Mouse (Mus musculus) myocyte (in vitro differentiated cells): ENCODE measurements at regions not wholly inside any gene's neighbourhood (a gene's known extent, or its start where the extent isn't known, plus 50 kb on each side); places are given as distances from the start of the nearest gene placed in this dataset.

Experiments
- H3K27me3 ChIP-seq: one replicate; pipeline ENCODE4 v1.6.1; 2011; ENCODE audit not compliant: control insufficient read depth, insufficient read depth, insufficient read length
- H3K36me3 ChIP-seq: one replicate; pipeline ENCODE4 v1.6.1; 2011; ENCODE audit not compliant: control insufficient read depth, insufficient read depth
- H3K4me2 ChIP-seq: one replicate; pipeline ENCODE4 v1.6.1; 2011; ENCODE audit warnings: low read depth, control low read depth
- H3K4me3 ChIP-seq: one replicate; pipeline ENCODE4 v1.5.1; 2011; ENCODE audit warnings: mild to moderate bottlenecking, control low read depth, moderate library complexity
- H3K79me2 ChIP-seq: one replicate; pipeline ENCODE4 v1.6.1; 2011; ENCODE audit not compliant: control insufficient read depth, insufficient read depth
- H3ac ChIP-seq: one replicate; pipeline ENCODE4 v1.6.1; 2011; ENCODE audit not compliant: control insufficient read depth, insufficient read length
- CEBPB ChIP-seq: IDR thresholded peaks from 2 replicates; pipeline ENCODE4 v1.6.1; 2011; ENCODE audit warnings: mild to moderate bottlenecking, moderate library complexity; ENCODE audit not compliant: poor library complexity, insufficient read depth, severe bottlenecking
- E2F4 ChIP-seq: IDR thresholded peaks from one replicate; pipeline ENCODE4 v1.6.1; 2011; ENCODE audit warnings: mild to moderate bottlenecking, control low read depth, moderate library complexity; ENCODE audit not compliant: insufficient read depth
- MAX ChIP-seq: IDR thresholded peaks from one replicate; pipeline ENCODE4 v1.6.1; 2011; ENCODE audit warnings: low read depth, mild to moderate bottlenecking, control low read depth
- MYOD1 ChIP-seq, 3 experiments: IDR thresholded peaks; one replicate each; pipeline ENCODE4 v1.6.1; 2011; ENCODE audit warnings: control low read depth in 2 of 3, low read depth in 2 of 3, mild to moderate bottlenecking in 2 of 3, moderate library complexity in 1 of 3; ENCODE audit not compliant: insufficient read length in 2 of 3, control insufficient read depth in 1 of 3
- MYOG ChIP-seq, 3 experiments: IDR thresholded peaks; one replicate each; pipeline ENCODE4 v1.6.1; 2011; ENCODE audit warnings: control low read depth in 2 of 3, low read depth in 2 of 3, mild to moderate bottlenecking in 2 of 3; ENCODE audit not compliant: insufficient read length in 2 of 3, control insufficient read depth in 1 of 3, insufficient read depth in 1 of 3
- POLR2A ChIP-seq: IDR thresholded peaks from one replicate; pipeline ENCODE4 v1.6.1; 2011; ENCODE audit warnings: low read depth, mild to moderate bottlenecking, control low read depth, moderate library complexity; ENCODE audit not compliant: insufficient read length
- POLR2AphosphoS2 ChIP-seq: IDR thresholded peaks from one replicate; pipeline ENCODE4 v1.6.1; 2011; ENCODE audit warnings: low read depth, control low read depth; ENCODE audit not compliant: insufficient read length
- REST ChIP-seq: IDR thresholded peaks from one replicate; pipeline ENCODE4 v1.6.1; 2011; ENCODE audit warnings: mild to moderate bottlenecking, control low read depth, moderate library complexity; ENCODE audit not compliant: insufficient read depth, insufficient read length
- SRF ChIP-seq: IDR thresholded peaks from one replicate; pipeline ENCODE4 v1.6.1; 2011; ENCODE audit warnings: low read depth; ENCODE audit not compliant: control insufficient read depth, insufficient read length
- TCF12 ChIP-seq: IDR thresholded peaks from one replicate; pipeline ENCODE4 v1.6.1; 2011; ENCODE audit warnings: mild to moderate bottlenecking, control low read depth; ENCODE audit not compliant: poor library complexity, insufficient read depth, severe bottlenecking
- TCF3 ChIP-seq: IDR thresholded peaks from one replicate; pipeline ENCODE4 v1.6.1; 2011; ENCODE audit warnings: low read depth, control low read depth; ENCODE audit not compliant: insufficient read length
- USF1 ChIP-seq: IDR thresholded peaks from one replicate; pipeline ENCODE4 v1.6.1; 2011; ENCODE audit warnings: low read depth, mild to moderate bottlenecking, control low read depth, moderate library complexity

DNA sequence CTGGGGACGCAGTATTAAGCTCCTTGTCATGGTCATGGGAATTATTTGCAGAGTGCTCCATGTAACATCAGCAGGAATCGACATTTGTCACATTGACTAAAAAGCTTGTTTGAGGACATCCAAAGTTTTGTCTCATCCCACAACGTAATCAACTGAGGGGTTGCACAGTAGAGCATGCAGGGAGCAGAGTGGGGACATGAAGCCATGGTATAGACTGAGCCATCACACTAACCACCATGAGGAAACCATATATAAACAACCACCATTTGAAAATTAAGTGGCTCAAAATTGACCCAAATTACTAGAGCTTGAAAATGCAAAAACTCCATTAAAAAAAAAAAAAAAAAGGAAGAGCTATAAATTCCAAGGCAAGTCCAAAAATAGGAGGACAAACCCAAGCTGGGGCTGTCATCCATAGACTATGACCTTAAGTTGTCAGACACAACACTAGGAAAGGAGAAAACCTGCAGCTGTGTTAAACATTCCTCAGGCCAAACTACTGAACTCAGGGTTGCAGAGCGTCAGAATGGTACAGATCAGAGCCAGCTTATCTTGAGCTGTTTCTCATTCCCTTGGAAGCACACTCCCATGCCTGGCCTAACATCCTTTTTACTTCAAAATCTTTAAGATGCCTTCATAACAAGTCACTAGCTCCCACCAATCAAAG lies 97.7 kb upstream of the Map9 start:
- Histone ChIP-seq H3K4me2 (no peak overlapping the region), H3K4me3 (no peak overlapping the region), H3K27me3 (no peaks in the 10 kb centered on the region), H3K36me3 (no peaks in the 10 kb centered on the region), H3ac (no peak overlapping the region), H3K79me2 (no peaks in the 10 kb centered on the region)
- TF ChIP-seq MYOG (IDR thresholded peaks at IDR 0.05; ENCODE audit: control insufficient read depth in 1 of 3, insufficient read depth in 1 of 3, insufficient read length in 2 of 3, low read depth in 2 of 3) = no peak
- no peak for TF ChIP-seq TCF12
- no peak for TF ChIP-seq POLR2AphosphoS2
- TF ChIP-seq MYOD1 (IDR thresholded peaks at IDR 0.05; ENCODE audit: control insufficient read depth in 1 of 3, insufficient read length in 2 of 3, low read depth in 2 of 3) = no peak
- TF ChIP-seq E2F4 = no peak
- no peak for TF ChIP-seq USF1
- no peak for TF ChIP-seq TCF3
- TF ChIP-seq REST = no peak
- no peak for TF ChIP-seq MAX
- TF ChIP-seq CEBPB = no peak
- no peak for TF ChIP-seq POLR2A
- TF ChIP-seq SRF = no peak

DNA sequence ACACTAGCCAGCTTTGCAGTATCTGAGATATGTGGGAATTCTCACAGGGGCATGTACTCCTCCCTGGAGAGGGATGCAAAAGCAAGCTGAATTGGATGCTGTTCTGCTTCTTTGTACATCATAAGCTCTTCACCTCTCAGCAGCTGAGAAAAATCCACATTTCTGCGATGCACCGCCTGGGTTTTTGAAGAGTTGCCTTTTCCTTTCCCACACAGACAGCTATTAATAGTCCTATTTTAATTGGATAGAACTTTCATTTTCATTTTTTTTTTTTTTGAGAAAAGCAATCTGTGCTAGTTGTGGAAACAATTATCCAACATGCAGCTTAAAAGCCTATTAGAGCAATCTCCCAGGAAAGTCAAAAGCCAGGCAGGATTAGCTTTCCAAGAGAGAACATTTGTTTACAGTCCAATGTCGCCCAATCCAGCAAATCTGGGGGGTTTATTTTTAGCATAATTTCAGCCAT lies 105.2 kb upstream of the Gucy1a1 start:
- Histone ChIP-seq H3K36me3 (no peaks in the 10 kb centered on the region), H3K79me2 (no peaks in the 10 kb centered on the region), H3K4me2 (no peak overlapping the region), H3K4me3 (no peak overlapping the region), H3K27me3 (no peaks in the 10 kb centered on the region), H3ac (no peak overlapping the region)
- TF ChIP-seq TCF12 (no peak), TCF3 (no peak), POLR2AphosphoS2 (no peak), USF1 (no peak), SRF (no peak), REST (no peak), MYOD1 (IDR thresholded peaks at IDR 0.05; ENCODE audit: control insufficient read depth in 1 of 3, insufficient read length in 2 of 3, low read depth in 2 of 3) (no peak), MAX (no peak), POLR2A (no peak)

DNA sequence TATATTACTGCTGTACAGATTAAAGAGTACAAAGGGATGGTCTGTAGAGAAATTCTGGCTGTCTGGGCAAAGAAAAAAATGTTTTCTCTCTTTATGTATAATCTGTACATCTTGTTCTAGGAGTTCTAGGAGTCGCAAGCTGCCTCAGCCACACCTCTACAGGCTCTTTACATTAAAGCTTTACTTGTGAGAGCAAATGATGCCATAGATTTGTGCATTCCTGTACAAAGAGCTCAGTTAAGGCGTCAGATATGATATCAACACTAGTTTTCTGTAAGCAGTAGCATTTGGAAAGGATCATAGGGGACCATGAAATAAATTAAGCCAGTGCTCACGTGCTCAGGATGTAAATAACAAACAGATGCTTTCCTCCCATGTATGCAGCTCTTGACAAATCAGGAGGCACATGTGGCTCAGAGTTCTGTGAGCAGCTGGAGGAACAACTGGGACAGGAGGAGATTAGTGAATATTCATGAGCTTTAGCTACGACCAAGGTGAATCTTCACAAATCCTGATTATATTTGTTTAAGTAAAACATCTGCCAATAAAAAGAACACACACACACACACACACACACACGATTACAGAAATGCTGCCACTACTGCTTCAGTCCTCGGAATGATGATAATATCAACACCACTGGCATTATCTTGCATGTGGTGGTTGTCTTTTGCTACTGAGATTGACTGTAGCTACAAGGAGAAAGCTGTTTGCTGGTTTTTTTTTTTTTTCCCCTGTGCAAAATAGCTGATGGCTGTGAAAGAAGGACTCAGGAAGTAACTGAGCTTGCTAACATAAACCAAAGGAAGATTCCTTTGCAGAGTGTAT lies 104.6 kb upstream of the Gucy1a1 start:
- H3K4me2 ChIP-seq = no peak overlapping the region
- H3K4me3 ChIP-seq = no peak overlapping the region
- no peaks in the 10 kb centered on the region for H3K27me3 ChIP-seq
- no peaks in the 10 kb centered on the region for H3K36me3 ChIP-seq
- TF ChIP-seq MYOG (IDR thresholded peaks at IDR 0.05; ENCODE audit: control insufficient read depth in 1 of 3, insufficient read depth in 1 of 3, insufficient read length in 2 of 3, low read depth in 2 of 3) (no peak), TCF12 (no peak), POLR2A (no peak), TCF3 (no peak), CEBPB (no peak), MYOD1 (IDR thresholded peaks at IDR 0.05; ENCODE audit: control insufficient read depth in 1 of 3, insufficient read length in 2 of 3, low read depth in 2 of 3) (no peak), POLR2AphosphoS2 (no peak), MAX (no peak), SRF (no peak), E2F4 (no peak), REST (no peak), USF1 (no peak)
- no peaks in the 10 kb centered on the region for H3K79me2 ChIP-seq
- no peak overlapping the region for H3ac ChIP-seq

DNA sequence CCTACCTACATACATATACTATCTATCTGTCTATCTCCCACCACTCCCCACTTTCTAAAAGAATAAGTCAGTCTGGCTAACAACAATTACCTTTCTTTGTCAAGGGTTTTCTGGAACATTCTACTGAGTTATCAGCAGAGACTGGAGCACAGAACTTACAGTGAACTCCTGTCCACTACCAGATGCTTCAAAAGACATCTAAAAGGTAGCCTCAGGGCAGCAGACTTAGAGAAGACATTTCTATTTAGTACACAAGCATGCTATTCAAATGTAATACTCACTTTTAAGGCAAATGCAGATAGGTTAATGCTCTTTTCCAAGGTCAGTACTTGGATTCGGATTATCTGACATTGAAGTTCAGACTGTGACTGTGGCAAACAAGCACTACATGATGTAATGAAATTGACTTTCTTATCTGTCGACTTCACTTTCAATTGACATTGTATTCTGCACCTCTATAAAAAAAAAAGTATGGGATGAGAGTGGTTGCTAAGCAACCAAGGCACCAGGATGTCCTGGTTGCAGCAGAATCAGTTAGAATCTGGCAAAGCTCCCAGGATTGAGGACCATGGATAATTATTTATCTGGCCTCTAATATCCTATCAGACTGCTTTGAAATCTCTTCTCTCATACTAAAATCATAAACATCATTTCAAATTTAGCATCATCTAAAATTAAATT lies 90.9 kb upstream of the Gucy1a1 start:
- no peak for TF ChIP-seq CEBPB
- TF ChIP-seq MYOG (IDR thresholded peaks at IDR 0.05; ENCODE audit: control insufficient read depth in 1 of 3, insufficient read depth in 1 of 3, insufficient read length in 2 of 3, low read depth in 2 of 3) = no peak
- TF ChIP-seq POLR2AphosphoS2 = no peak
- TF ChIP-seq REST = no peak
- no peak for TF ChIP-seq MYOD1 (IDR thresholded peaks at IDR 0.05; ENCODE audit: control insufficient read depth in 1 of 3, insufficient read length in 2 of 3, low read depth in 2 of 3)
- no peak for TF ChIP-seq MAX
- TF ChIP-seq TCF12 = no peak
- TF ChIP-seq SRF = no peak
- TF ChIP-seq USF1 = no peak
- TF ChIP-seq TCF3 = no peak
- Histone ChIP-seq H3K36me3 (no peaks in the 10 kb centered on the region), H3K79me2 (no peaks in the 10 kb centered on the region), H3K4me2 (no peak overlapping the region), H3K27me3 (no peaks in the 10 kb centered on the region), H3K4me3 (no peak overlapping the region), H3ac (no peak overlapping the region)
